ENCODE assay signal across 35 mouse cellular contexts in genomic region chr14:77915776-77916175, GRCm38 (mm10).
"Had no signal": no experiment of that assay in that cellular context is flagged by ENCODE, and none has a peak within 500 bp of the region (broad histone marks: within the 10 kb centered on the region; RNA-seq: fewer than 3 reads in every experiment).

No protein-coding gene starts in this region.

- H3K27ac ChIP-seq: heart, embryonic 10.5 days; heart, embryonic 13.5 days; heart, embryonic 15.5 days; hindbrain, embryonic 10.5 days; hindbrain, embryonic 12.5 days; hindbrain, embryonic 13.5 days; hindbrain, embryonic 14.5 days; hindbrain, embryonic 15.5 days; hindbrain, postnatal 0 days; kidney, embryonic 15.5 days; kidney, postnatal 0 days; layer of hippocampus, adult 2 months; left cerebral cortex, adult 2 months had no signal

- DNase-seq: heart, postnatal 10 days; heart, postnatal 14 days; heart, postnatal 36 days; heart, postnatal 4 days; kidney, adult 11 months; kidney, adult 18-20 months; kidney, adult 2 months; kidney, adult 8-10 months; kidney, adult 9 months; kidney, postnatal 10 days; kidney, postnatal 14 days; kidney, postnatal 25 days; kidney, postnatal 36 days; kidney, postnatal 4 days; layer of hippocampus, adult 9-11 months; layer of hippocampus, postnatal 36 days had no signal

- H3K9ac ChIP-seq: heart, embryonic 12.5 days; heart, embryonic 13.5 days; heart, embryonic 15.5 days; hindbrain, embryonic 12.5 days; hindbrain, embryonic 13.5 days; hindbrain, embryonic 14.5 days; hindbrain, embryonic 15.5 days; kidney, embryonic 15.5 days had no signal

- H3K9me3 ChIP-seq: heart, embryonic 10.5 days; heart, embryonic 13.5 days; heart, embryonic 15.5 days; hindbrain, embryonic 10.5 days; hindbrain, embryonic 12.5 days; hindbrain, embryonic 13.5 days; hindbrain, embryonic 15.5 days; kidney, embryonic 15.5 days had no signal

- H3K27me3 ChIP-seq: heart, embryonic 12.5 days; heart, embryonic 13.5 days; heart, embryonic 15.5 days; hindbrain, embryonic 12.5 days; hindbrain, embryonic 13.5 days; hindbrain, embryonic 15.5 days; kidney, embryonic 15.5 days had no signal

- H3K4me3 ChIP-seq: heart, embryonic 10.5 days; heart, embryonic 12.5 days; heart, embryonic 13.5 days; heart, embryonic 15.5 days; hindbrain, embryonic 10.5 days; hindbrain, embryonic 12.5 days; hindbrain, embryonic 13.5 days; hindbrain, embryonic 15.5 days; kidney, embryonic 15.5 days; layer of hippocampus, adult 2 months; left cerebral cortex, adult 2 months had no signal

- H3K36me3 ChIP-seq: heart, embryonic 10.5 days; heart, embryonic 12.5 days; heart, embryonic 13.5 days; heart, embryonic 15.5 days; hindbrain, embryonic 10.5 days; hindbrain, embryonic 12.5 days; hindbrain, embryonic 13.5 days; hindbrain, embryonic 15.5 days; kidney, embryonic 15.5 days had no signal

- ATAC-seq: hindbrain, embryonic 16.5 days; hindbrain, postnatal 0 days; inflammation-experienced regulatory T-cells, adult 6 months; intestine, embryonic 16.5 days; intestine, postnatal 0 days had no signal

- H3K4me2 ChIP-seq: heart, embryonic 11.5 days; heart, embryonic 12.5 days; heart, embryonic 13.5 days; heart, embryonic 15.5 days; hindbrain, embryonic 12.5 days; hindbrain, embryonic 13.5 days; hindbrain, embryonic 14.5 days; hindbrain, embryonic 15.5 days; kidney, embryonic 15.5 days had no signal

- H3K4me1 ChIP-seq: heart, embryonic 10.5 days; heart, embryonic 12.5 days; heart, embryonic 13.5 days; heart, embryonic 15.5 days; hindbrain, embryonic 12.5 days; hindbrain, embryonic 13.5 days; hindbrain, embryonic 15.5 days; kidney, embryonic 15.5 days had no signal
